In the genomic region with DNA sequence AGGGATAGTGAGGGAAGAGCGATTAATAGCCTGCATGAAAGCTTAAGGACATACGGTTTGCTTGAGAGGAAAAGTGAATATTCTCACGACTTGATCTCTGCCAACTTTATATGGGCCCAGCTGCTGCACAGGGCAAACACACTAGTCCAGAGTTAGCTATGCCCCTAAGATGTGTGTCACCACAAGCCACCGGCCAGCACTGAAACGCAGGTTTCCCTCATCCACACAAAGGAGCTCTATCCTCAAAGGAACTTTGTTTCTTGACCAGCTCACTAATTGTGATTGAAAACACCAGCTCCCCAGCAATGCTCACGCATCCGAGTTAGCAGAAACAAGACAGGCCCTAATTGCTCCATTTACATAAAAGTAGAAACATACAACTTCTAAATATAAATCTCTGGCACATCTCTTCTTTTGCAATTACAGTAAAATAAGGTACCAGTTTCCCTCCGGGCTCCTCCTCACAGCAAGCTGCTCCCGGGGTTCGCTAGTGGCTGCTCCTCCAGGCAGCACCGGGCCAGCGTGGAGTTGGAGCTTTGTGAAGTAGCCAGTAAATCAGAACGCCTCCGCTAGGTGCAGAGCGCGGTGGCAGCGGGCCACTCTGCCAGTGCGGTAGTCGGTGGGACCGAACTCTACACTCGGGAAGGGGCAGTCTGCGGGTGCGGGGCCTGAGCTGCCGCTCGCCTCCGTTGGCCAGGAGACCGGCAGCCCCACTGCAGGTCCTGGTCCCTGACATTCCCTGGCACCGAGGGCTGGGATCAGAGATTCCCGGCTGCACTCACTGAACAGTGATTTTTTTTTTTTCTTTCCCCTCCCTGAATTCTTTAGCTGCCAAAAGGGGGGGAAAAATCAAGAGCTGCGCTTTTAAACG, we compare ENCODE assay signal across 8 mouse cellular contexts. TPM values are rescaled to one million over a fixed set of nuclear protein-coding genes. Genes with fewer than 3 reads are reported as not detected.
DNase-seq lines count a peak whose midpoint lies in the region; ATAC-seq and TF ChIP-seq lines count a peak whose summit lies in the region.

TSS of gene Inhba (plus strand) at position 480 of the 871 bp plus-strand sequence.

- H3K27ac ChIP-seq in liver, embryonic 12.5 days: no peak within 1 kb of the TSS
- no peak within 1 kb of the TSS for H3K27ac ChIP-seq in thymus, adult 2 months (ENCODE audit: control insufficient read depth, insufficient read depth, low read length)

- H3K4me1 ChIP-seq in liver, embryonic 12.5 days: no peaks in the 10 kb centered on the region
- H3K4me1 ChIP-seq in thymus, adult 2 months (replicated peaks; ENCODE audit: control insufficient read depth, insufficient read depth, low read length): peaks cover 7% of the 10 kb centered on the region; the same call in 1 of the 2 replicates

- H3K4me2 ChIP-seq in liver, embryonic 12.5 days: peak within 1 kb of the TSS; percentile 65
- peak within 1 kb of the TSS; percentile 78 for H3K4me2 ChIP-seq in myocyte (ENCODE audit: low read depth)

- H3ac ChIP-seq in myocyte (ENCODE audit: control insufficient read depth, insufficient read length): peak within 1 kb of the TSS; percentile 53

- H3K4me3 ChIP-seq in liver, embryonic 12.5 days: peak within 1 kb of the TSS; percentile 46
- H3K4me3 ChIP-seq in myocyte: peak within 1 kb of the TSS; percentile 38
- H3K4me3 ChIP-seq in thymus, adult 2 months (ENCODE audit: control insufficient read depth, insufficient read depth, low read length): peak within 1 kb of the TSS; percentile 64

- H3K36me3 ChIP-seq in liver, embryonic 12.5 days: no peaks in the 10 kb centered on the region
- no peaks in the 10 kb centered on the region for H3K36me3 ChIP-seq in myocyte (ENCODE audit: control insufficient read depth, insufficient read depth)
- no peaks in the 10 kb centered on the region for H3K36me3 ChIP-seq in thymus, adult 2 months (ENCODE audit: control insufficient read depth, insufficient read depth, low read length)

- no peak within 1 kb of the TSS for H3K9ac ChIP-seq in liver, embryonic 12.5 days

- TF ChIP-seq CTCF in thymus, adult 2 months (IDR thresholded peaks at IDR 0.05; ENCODE audit: borderline replicate concordance, control insufficient read depth, extremely low read depth, insufficient read depth, low read length, poor library complexity): no peak

- TF ChIP-seq POLR2A in myocyte (IDR thresholded peaks at IDR 0.05; ENCODE audit: insufficient read length, low read depth): no peak
- TF ChIP-seq POLR2A in thymus, adult 2 months (IDR thresholded peaks at IDR 0.05; ENCODE audit: control insufficient read depth, extremely low read depth, insufficient read depth, low read length, poor library complexity): no peak

- 10% methylated on average over 31 of the region's 31 CpGs for WGBS in liver, embryonic 12.5 days (ENCODE audit: insufficient replicate concordance)
- 24% methylated on average over 31 of the region's 31 CpGs for WGBS in thymus, adult 2 months

- DNase-seq in urinary bladder, adult 2 months (ENCODE audit: low spot score): peak; percentile 37
- DNase-seq in urinary bladder, postnatal 4 days (ENCODE audit: low spot score in 2 of 2): no peak
- DNase-seq in embryo, embryonic 11.5 days (ENCODE audit: low read depth, low spot score): peak; percentile 19
- peak; percentile 5 for DNase-seq in heart, adult 8-10 months (ENCODE audit: low spot score)
- DNase-seq in kidney, adult 18-20 months: peak; percentile 50
- DNase-seq in thymus, adult 2 months: peak; percentile 23

- no peaks in the 10 kb centered on the region for H3K9me3 ChIP-seq in liver, embryonic 12.5 days (replicated peaks)

- H3K79me2 ChIP-seq in myocyte (ENCODE audit: control insufficient read depth, insufficient read depth): peaks cover 21% of the 10 kb centered on the region

- ATAC-seq in liver, embryonic 12.5 days: no peak

- H3K27me3 ChIP-seq in liver, embryonic 12.5 days (replicated peaks): peaks cover 46% of the 10 kb centered on the region
- no peaks in the 10 kb centered on the region for H3K27me3 ChIP-seq in myocyte (ENCODE audit: control insufficient read depth, insufficient read depth, insufficient read length)
- H3K27me3 ChIP-seq in thymus, adult 2 months (ENCODE audit: control insufficient read depth, insufficient read depth, low read length): no peaks in the 10 kb centered on the region

TF ChIP-seq in myocyte, 11 proteins besides CTCF, POLR2A, EP300 and RAD21:
- TF ChIP-seq TCF12 (IDR thresholded peaks at IDR 0.05; ENCODE audit: insufficient read depth, poor library complexity, severe bottlenecking) (no peak), MYOD1 (IDR thresholded peaks at IDR 0.05; ENCODE audit: control insufficient read depth in 1 of 3, insufficient read length in 2 of 3, low read depth in 2 of 3) (peak in 1 of 3 experiments; percentile 32)
TF ChIP-seq in myocyte: peak in this region for 1.

RNA-seq across cellular contexts. Expression of gene Inhba, which starts in this region (rescaled TPM):
- polyA plus RNA-seq in urinary bladder, adult 2 months (2012; rRNA removed): 0.51 and 1.0 TPM in 2 replicates
- total RNA-seq in heart, adult 8-10 months (2022): 1 to 10 TPM; 1.4 to 2.8 (median 2.3) TPM
- 0.62 and 0.73 TPM in 2 replicates for polyA plus RNA-seq in liver, embryonic 12.5 days (2016; fragmentation: Nextera tagmentation; extraction: Ambion mirVana)
- 7.5 TPM for polyA plus RNA-seq in myocyte (2012; fragmentation: generic; extraction: Trizol)
- polyA plus RNA-seq in thymus, adult 2 months (2012; rRNA removed): 0.37 and 0.46 TPM in 2 replicates

Comparison
In these comparisons a context has a peak if more than half of its experiments do, and no peak if none do; other contexts are left out.
1. DNase-seq: peak in urinary bladder, adult 2 months (single experiment), embryo, embryonic 11.5 days (single experiment), heart, adult 8-10 months (single experiment) and kidney, adult 18-20 months (single experiment); none in urinary bladder, postnatal 4 days (0 of 2).
2. Peak in DNase-seq and H3K4me3 ChIP-seq in thymus, adult 2 months; RNA of the gene not detected or under 1 TPM.
3. Peak in every context shown above with its lines, with median percentiles within 50 percentile points of each other: H3K4me3 ChIP-seq.